Mouse (Mus musculus) spleen, postnatal 14 days (tissue): ENCODE data around the gene Olfr1173.

Experiments used
- DNase-seq, 2 experiments: peaks; one replicate each; pipeline ENCODE4 v3.0.0; 2021 to 2022; ENCODE audit warnings: low spot score in 2 of 2

The Olfr1173 gene

GRCm38 (mm10) chr2:88279775-88280174, at the start of gene Olfr1173:
Olfr1173 (minus strand) TSS chr2:88279875.
- DNase-seq, result no peak

GRCm38 (mm10) chr2:88327115-88327514, 47.4 kb upstream of the Olfr1173 start, which contains the start of gene Olfr1175-ps:
Olfr1175-ps (minus strand) TSS chr2:88327215.
- DNase-seq, result no peak

- DNase-seq, result no peak
Observed at GRCm38 (mm10) chr2:88315035-88315434, 35.4 kb upstream of the Olfr1173 start, which contains the start of gene Olfr1174-ps. Olfr1174-ps (minus strand) TSS chr2:88315135.

GRCm38 (mm10) chr2:88228234-88228633, 51.4 kb downstream of the Olfr1173 start, which contains the start of gene Olfr1170:
Olfr1170 (minus strand) TSS chr2:88228334.
- DNase-seq, result no peak
